Mouse (Mus musculus) midbrain, embryonic 11.5 days (tissue): ENCODE measurements around the gene Duoxa2. TPM values are rescaled to one million over a fixed set of nuclear protein-coding genes. Genes with fewer than 3 reads are reported as not detected.
A peak's percentile ranks its signal among the peaks of the same experiment; 100 is the strongest.

Experiments
- ATAC-seq: fragments of 200-750 bp; cut with Nextera tagmentation; 2 replicates; pipeline ENCODE4 v1.8.0; 2017; ENCODE audit warnings: moderate TSS enrichment, moderate library complexity; ENCODE audit not compliant: low FRiP score
- DNase-seq: peaks from one replicate; pipeline ENCODE4 v3.0.0; 2015; ENCODE audit warnings: low spot score; ENCODE audit errors: missing footprints
- H3K27ac ChIP-seq: fragments of 300-500 bp; sonication (generic); 2 replicates; pipeline ENCODE4 v1.5.1; 2014; ENCODE audit warnings: low read depth, low read length
- H3K27me3 ChIP-seq: fragments of 300-500 bp; sonication (generic); 2 replicates; pipeline ENCODE4 v1.6.1; 2014; ENCODE audit warnings: mild to moderate bottlenecking, low read length, moderate library complexity, mixed read lengths; ENCODE audit not compliant: control insufficient read depth, insufficient read depth
- H3K36me3 ChIP-seq: fragments of 300-500 bp; sonication (generic); 2 replicates; pipeline ENCODE4 v1.6.1; 2014; ENCODE audit warnings: mild to moderate bottlenecking, low read length, moderate library complexity, mixed read lengths; ENCODE audit not compliant: control insufficient read depth, insufficient read depth
- H3K4me1 ChIP-seq: fragments of 300-500 bp; sonication (generic); 2 replicates; pipeline ENCODE4 v1.6.1; 2014; ENCODE audit warnings: low read length; ENCODE audit not compliant: control insufficient read depth, insufficient read depth
- H3K4me2 ChIP-seq: fragments of 300-500 bp; sonication (generic); 2 replicates; pipeline ENCODE4 v1.6.1; 2014; ENCODE audit warnings: mild to moderate bottlenecking, moderate library complexity
- H3K4me3 ChIP-seq: fragments of 300-500 bp; sonication (generic); 2 replicates; pipeline ENCODE4 v1.5.1; 2014; ENCODE audit warnings: low read depth, low read length
- H3K9ac ChIP-seq: fragments of 300-500 bp; sonication (generic); 2 replicates; pipeline ENCODE4 v1.6.1; 2014; ENCODE audit warnings: low read length
- H3K9me3 ChIP-seq: fragments of 300-500 bp; sonication (generic); 2 replicates; pipeline ENCODE4 v1.6.1; 2016; ENCODE audit warnings: low read length; ENCODE audit not compliant: control insufficient read depth
- WGBS: fragments of 180-500 bp; shearing (Covaris S2); extraction: QIAGEN DNeasy Blood & Tissue Kit; methylation state at CpG from one replicate; pipeline ENCODE4 v1.1.7; 2014; 5-methylcytosine and 5-hydroxymethylcytosine counted together
- polyA plus RNA-seq: library from polyadenylated mRNA; unstranded; fragments of >200 nt; fragmentation: Nextera tagmentation; extraction: Ambion mirVana; gene quantifications from 2 replicates; pipeline ENCODE4 v1.2.1, GENCODE M21; 2014

Duoxa2 gene
- polyA plus RNA-seq, 1 experiment from 2014 or later = not detected

GRCm38 (mm10) chr2:122305097-122305892, 6.6 kb downstream of the Duoxa2 start:
- Histone ChIP-seq H3K27me3 (peaks cover 26% of the 10 kb centered on the region), H3K36me3 (no peaks in the 10 kb centered on the region), H3K4me3 (no peak overlapping the region), H3K4me1 (peaks cover 3% of the 10 kb centered on the region; the same call in 1 of the 2 replicates), H3K27ac (no peak overlapping the region), H3K4me2 (no peak overlapping the region), H3K9me3 (no peaks in the 10 kb centered on the region), H3K9ac (no peak overlapping the region)
- ATAC-seq (no peak), DNase-seq (no peak)
- WGBS = 83% methylated on average over 16 of the region's 16 CpGs

- Histone ChIP-seq H3K4me3 (no peak overlapping the region), H3K4me1 (peaks cover 2% of the 10 kb centered on the region; the same call in 1 of the 2 replicates), H3K36me3 (no peaks in the 10 kb centered on the region), H3K27me3 (peaks cover 17% of the 10 kb centered on the region), H3K27ac (no peak overlapping the region), H3K4me2 (no peak overlapping the region), H3K9ac (no peak overlapping the region), H3K9me3 (no peaks in the 10 kb centered on the region)
- DNase-seq (no peak), ATAC-seq (no peak)
- 73% methylated on average over 4 of the region's 4 CpGs for WGBS
Measured at GRCm38 (mm10) chr2:122306184-122306583, 7.5 kb downstream of the Duoxa2 start.

GRCm38 (mm10) chr2:122309647-122310046, 10.9 kb downstream of the Duoxa2 start:
- Histone ChIP-seq H3K27me3 (peaks cover 18% of the 10 kb centered on the region), H3K9me3 (no peaks in the 10 kb centered on the region), H3K4me3 (no peak overlapping the region), H3K27ac (no peak overlapping the region), H3K9ac (no peak overlapping the region), H3K4me2 (no peak overlapping the region), H3K4me1 (peaks cover 6% of the 10 kb centered on the region; the same call in 1 of the 2 replicates), H3K36me3 (no peaks in the 10 kb centered on the region)
- DNase-seq = no peak
- ATAC-seq = no peak
- WGBS = 52% methylated on average over 3 of the region's 3 CpGs

GRCm38 (mm10) chr2:122311561-122311960, 12.9 kb downstream of the Duoxa2 start:
- 0 out of 2 replicates have a peak, but pooled peaks have one; percentile 18 for ATAC-seq
- Histone ChIP-seq H3K27ac (no peak overlapping the region), H3K36me3 (no peaks in the 10 kb centered on the region), H3K9me3 (no peaks in the 10 kb centered on the region), H3K4me1 (peaks cover 6% of the 10 kb centered on the region; the same call in 1 of the 2 replicates), H3K9ac (no peak overlapping the region), H3K27me3 (peaks cover 20% of the 10 kb centered on the region), H3K4me2 (no peak overlapping the region), H3K4me3 (no peak overlapping the region)
- 40% methylated on average over 2 of the region's 2 CpGs for WGBS
- peak; percentile 82 for DNase-seq

- Histone ChIP-seq H3K36me3 (no peaks in the 10 kb centered on the region), H3K4me3 (no peak overlapping the region), H3K27ac (no peak overlapping the region), H3K4me2 (peak overlapping the region; percentile 7; the same call in 1 of the 2 replicates), H3K9ac (no peak overlapping the region), H3K4me1 (peaks cover 6% of the 10 kb centered on the region; the same call in 1 of the 2 replicates), H3K9me3 (no peaks in the 10 kb centered on the region), H3K27me3 (peaks cover 20% of the 10 kb centered on the region)
- ATAC-seq (peak; percentile 58), DNase-seq (peak; percentile 99)
- 4% methylated on average over 27 of the region's 27 CpGs for WGBS
Measured at GRCm38 (mm10) chr2:122312722-122313417, 14.2 kb downstream of the Duoxa2 start.

GRCm38 (mm10) chr2:122313536-122313935, 14.8 kb downstream of the Duoxa2 start, which contains the start of gene Duoxa1:
Gene Duoxa1 (minus strand): TSS chr2:122313730.
- no peak within 1 kb of the TSS for H3K9ac ChIP-seq
- peak; percentile 88 for DNase-seq
- peaks cover 20% of the 10 kb centered on the region for H3K27me3 ChIP-seq
- peak within 1 kb of the TSS; percentile 7; the same call in 1 of the 2 replicates for H3K4me2 ChIP-seq
- no peaks in the 10 kb centered on the region for H3K36me3 ChIP-seq
- no peak within 1 kb of the TSS for H3K4me3 ChIP-seq
- no peak within 1 kb of the TSS for H3K27ac ChIP-seq
- ATAC-seq = peak; percentile 37; the same call in 1 of the 2 replicates
- peaks cover 6% of the 10 kb centered on the region; the same call in 1 of the 2 replicates for H3K4me1 ChIP-seq
- WGBS = 4% methylated on average over 24 of the region's 24 CpGs
- H3K9me3 ChIP-seq = no peaks in the 10 kb centered on the region

GRCm38 (mm10) chr2:122315372-122315771, 16.7 kb downstream of the Duoxa2 start, which contains the start of gene Duox1:
Gene Duox1 (plus strand): TSS chr2:122315672.
- H3K27ac ChIP-seq = no peak within 1 kb of the TSS
- ATAC-seq (no peak), DNase-seq (no peak)
- no peaks in the 10 kb centered on the region for H3K36me3 ChIP-seq
- H3K4me2 ChIP-seq = no peak within 1 kb of the TSS
- H3K9me3 ChIP-seq = no peaks in the 10 kb centered on the region
- 83% methylated on average over 7 of the region's 7 CpGs for WGBS
- H3K27me3 ChIP-seq = peaks cover 20% of the 10 kb centered on the region
- H3K9ac ChIP-seq = no peak within 1 kb of the TSS
- no peak within 1 kb of the TSS for H3K4me3 ChIP-seq
- peaks cover 6% of the 10 kb centered on the region; the same call in 1 of the 2 replicates for H3K4me1 ChIP-seq

GRCm38 (mm10) chr2:122317384-122317783, 18.7 kb downstream of the Duoxa2 start:
- ATAC-seq = no peak
- Histone ChIP-seq H3K4me2 (no peak overlapping the region), H3K4me1 (0 out of 2 replicates have a peak, but pooled peaks cover 4% of the 10 kb centered on the region), H3K9ac (no peak overlapping the region), H3K27me3 (peaks cover 20% of the 10 kb centered on the region), H3K4me3 (no peak overlapping the region), H3K9me3 (no peaks in the 10 kb centered on the region), H3K27ac (no peak overlapping the region), H3K36me3 (no peaks in the 10 kb centered on the region)
- 74% methylated on average over 4 of the region's 4 CpGs for WGBS
- no peak for DNase-seq

- WGBS = 58% methylated on average over 3 of the region's 3 CpGs
- no peaks in the 10 kb centered on the region for H3K36me3 ChIP-seq
- DNase-seq (no peak), ATAC-seq (no peak)
- H3K27me3 ChIP-seq = no peaks in the 10 kb centered on the region
- H3K4me2 ChIP-seq = no peak overlapping the region
- no peaks in the 10 kb centered on the region for H3K9me3 ChIP-seq
- no peaks in the 10 kb centered on the region for H3K4me1 ChIP-seq
- H3K27ac ChIP-seq = no peak overlapping the region
- H3K4me3 ChIP-seq = no peak overlapping the region
- H3K9ac ChIP-seq = no peak overlapping the region
Measured at GRCm38 (mm10) chr2:122323960-122324359, 25.3 kb downstream of the Duoxa2 start.
